Mouse (Mus musculus) kidney, adult 2 months (tissue): ENCODE results near the gene Prkci.

Experiments
- CTCF ChIP-seq: fragments of 200-500 bp; conservative IDR thresholded peaks from 2 replicates; pipeline ENCODE4 v1.5.1; 2011; ENCODE audit warnings: low read depth, mild to moderate bottlenecking, control low read depth, low read length, moderate library complexity, mixed read lengths; ENCODE audit not compliant: insufficient read depth, insufficient read length
- POLR2A ChIP-seq: fragments of 200-500 bp; IDR thresholded peaks from one replicate; pipeline ENCODE4 v1.6.1; 2011; ENCODE audit warnings: low read depth, low read length, control low read depth

DNA sequence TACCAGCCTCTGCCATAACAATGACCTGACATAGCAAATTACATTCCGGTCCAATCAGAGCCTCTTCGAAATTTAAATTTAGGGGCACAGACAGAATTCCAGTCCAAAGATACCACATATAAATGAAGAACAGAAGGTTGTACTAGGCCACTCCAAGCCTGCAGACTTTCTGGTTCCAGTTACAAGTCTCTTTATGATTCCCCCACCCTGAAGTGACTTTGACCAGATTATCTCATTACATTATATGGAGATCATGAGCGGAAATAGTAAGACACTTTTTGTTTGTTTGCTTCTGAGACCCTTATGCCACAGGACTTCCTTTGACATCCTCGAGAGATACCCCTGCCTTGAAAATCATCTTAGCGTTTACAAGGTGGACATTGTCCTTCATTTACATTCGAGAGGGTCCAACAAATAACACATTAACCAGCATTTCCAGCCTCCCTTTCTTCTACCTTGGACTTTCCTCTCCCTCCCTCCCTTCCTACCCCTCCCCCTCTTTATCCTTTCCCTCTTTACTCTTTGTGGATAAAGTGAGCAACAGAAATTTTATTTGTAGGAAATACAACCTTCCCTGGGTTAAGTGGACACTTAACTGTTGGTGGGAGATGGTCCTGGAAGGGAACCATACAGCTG lies 81.6 kb downstream of the Prkci start:
- TF ChIP-seq CTCF (no peak), POLR2A (no peak)
